Mouse (Mus musculus) lung, adult 2 months (tissue): ENCODE results near the gene Nfkbib. TPM values are rescaled to one million over a fixed set of nuclear protein-coding genes. Genes with fewer than 3 reads are reported as not detected.

Source experiments
- DNase-seq: peaks from one replicate; pipeline ENCODE4 v3.0.0; 2022
- H3K4me1 ChIP-seq: fragments of 200-500 bp; 2 replicates; pipeline ENCODE4 v1.6.1; 2011; ENCODE audit warnings: low read length; ENCODE audit not compliant: control insufficient read depth, insufficient read depth
- H3K4me3 ChIP-seq: fragments of 200-500 bp; replicated peaks from 2 replicates; pipeline ENCODE3; 2011; ENCODE audit warnings: low read depth, mild to moderate bottlenecking, control low read depth, low read length; ENCODE audit errors: extremely low read depth
- CTCF ChIP-seq: fragments of 200-500 bp; IDR thresholded peaks from 2 replicates; pipeline ENCODE4 v1.5.1; 2011; ENCODE audit warnings: mild to moderate bottlenecking, low read length, control low read depth; ENCODE audit not compliant: insufficient read depth
- POLR2A ChIP-seq: fragments of 200-500 bp; IDR thresholded peaks from 2 replicates; pipeline ENCODE4 v1.6.1; 2011; ENCODE audit warnings: low read depth, mild to moderate bottlenecking, control low read depth, low read length, borderline replicate concordance; ENCODE audit errors: extremely low read depth
- WGBS: fragments of 180-500 bp; shearing (Covaris S2); methylation state at CpG from one replicate; pipeline ENCODE4 v1.1.7; 2018; 5-methylcytosine and 5-hydroxymethylcytosine counted together
- polyA plus RNA-seq: library from polyadenylated mRNA; depleted of rRNA; stranded (reverse); fragments of >200 nt; gene quantifications from 2 replicates; pipeline ENCODE4 v1.2.3, GENCODE M21; 2012

Nfkbib gene
- polyA plus RNA-seq, 1 experiment, result 49.2 TPM

GRCm38 (mm10) chr7:28756079-28756478 lies 11.2 kb downstream of the Nfkbib start, which contains the start of gene Ccer2:
Gene Ccer2 (plus strand): TSS chr7:28756174.
- DNase-seq, result no peak
- no peak for TF ChIP-seq POLR2A
- TF ChIP-seq CTCF, result no peak
- 5% methylated on average over 17 of the region's 17 CpGs for WGBS
- Histone ChIP-seq H3K4me1 (no peaks in the 10 kb centered on the region), H3K4me3 (no peak within 1 kb of the TSS)

- Histone ChIP-seq H3K4me1 (no peaks in the 10 kb centered on the region), H3K4me3 (no peak overlapping the region)
- TF ChIP-seq POLR2A (no peak), CTCF (no peak)
- 90% methylated on average over 7 of the region's 7 CpGs for WGBS
- no peak for DNase-seq
These were observed 17.4 kb downstream of the Nfkbib start for GRCm38 (mm10) chr7:28749935-28750334.

GRCm38 (mm10) chr7:28741709-28742438 lies 25.4 kb downstream of the Nfkbib start, which contains the start of the genes Mrps12 and Sars2:
Gene Mrps12 (minus strand): TSS chr7:28741820.
Gene Sars2 (plus strand): TSS chr7:28741992.
- TF ChIP-seq CTCF (peak; percentile 50), POLR2A (peak; percentile 97)
- peak within 1 kb of the TSS; percentile 84 for H3K4me3 ChIP-seq
- DNase-seq, result peak; percentile 98
- WGBS, result under 1% methylated on average over 39 of the region's 39 CpGs
- H3K4me1 ChIP-seq, result peaks cover 5% of the 10 kb centered on the region

GRCm38 (mm10) chr7:28741368-28741708 lies 26.0 kb downstream of the Nfkbib start:
- no peak for TF ChIP-seq POLR2A
- no peak for TF ChIP-seq CTCF
- Histone ChIP-seq H3K4me1 (peaks cover 5% of the 10 kb centered on the region), H3K4me3 (peak overlapping the region; percentile 81)
- no peak for DNase-seq
- 1% methylated on average over 13 of the region's 13 CpGs for WGBS

GRCm38 (mm10) chr7:28740949-28741348 lies 26.4 kb downstream of the Nfkbib start:
- WGBS, result 24% methylated on average over 9 of the region's 9 CpGs
- no peak for DNase-seq
- TF ChIP-seq POLR2A, result no peak
- no peak for TF ChIP-seq CTCF

GRCm38 (mm10) chr7:28739829-28740228 lies 27.5 kb downstream of the Nfkbib start:
- no peak overlapping the region for H3K4me3 ChIP-seq
- WGBS, result 91% methylated on average over 21 of the region's 21 CpGs
- no peak for DNase-seq
- TF ChIP-seq POLR2A (no peak), CTCF (no peak)
- peaks cover 5% of the 10 kb centered on the region for H3K4me1 ChIP-seq

More at GRCm38 (mm10) chr7:28740949-28741348, 26.4 kb downstream of the Nfkbib start:
- peaks cover 5% of the 10 kb centered on the region for H3K4me1 ChIP-seq
- peak overlapping the region; percentile 81 for H3K4me3 ChIP-seq

- DNase-seq, result peak; percentile 44
- WGBS, result 79% methylated on average over 6 of the region's 6 CpGs
- H3K4me3 ChIP-seq, result no peak overlapping the region
- H3K4me1 ChIP-seq, result 0 out of 2 replicates have a peak, but pooled peaks cover 2% of the 10 kb centered on the region
- TF ChIP-seq CTCF, result no peak
- no peak for TF ChIP-seq POLR2A
These were observed 31.6 kb downstream of the Nfkbib start for GRCm38 (mm10) chr7:28735701-28736100.

- TF ChIP-seq POLR2A (no peak), CTCF (no peak)
- Histone ChIP-seq H3K4me1 (0 out of 2 replicates have a peak, but pooled peaks cover 2% of the 10 kb centered on the region), H3K4me3 (peak overlapping the region; percentile 59)
- DNase-seq, result no peak
- WGBS, result 39% methylated on average over 11 of the region's 11 CpGs
These were observed 34.1 kb downstream of the Nfkbib start for GRCm38 (mm10) chr7:28733211-28733610.

- TF ChIP-seq POLR2A, result no peak
- WGBS, result 16% methylated on average over 58 of the region's 58 CpGs
- peak overlapping the region; percentile 59 for H3K4me3 ChIP-seq
- peak; percentile 87 for DNase-seq
- 0 out of 2 replicates have a peak, but pooled peaks cover 2% of the 10 kb centered on the region for H3K4me1 ChIP-seq
These were observed 34.8 kb downstream of the Nfkbib start for GRCm38 (mm10) chr7:28732341-28733142.
